In genomic region chr12:82072810-82073465, GRCm38 (mm10) we compare ENCODE assay signal across 8 mouse cellular contexts.
DNase-seq lines count a peak whose midpoint lies in the region; TF ChIP-seq lines count a peak whose summit lies in the region.

No protein-coding gene starts in this region.

- no peak for TF ChIP-seq POLR2A in brain, embryonic 14.5 days (IDR thresholded peaks at IDR 0.05; ENCODE audit: borderline replicate concordance, extremely low read depth, insufficient read depth, insufficient read length, poor library complexity, severe bottlenecking)

- H3K4me3 ChIP-seq in gastrocnemius, adult 2 months, result no peak overlapping the region

- TF ChIP-seq CTCF in gastrocnemius, adult 2 months (IDR thresholded peaks at IDR 0.05), result no peak
- TF ChIP-seq CTCF in brain, embryonic 14.5 days (IDR thresholded peaks at IDR 0.05; ENCODE audit: borderline replicate concordance, extremely low read depth, insufficient read depth, insufficient read length), result no peak

- DNase-seq in gastrocnemius, adult 2 months, result peak; percentile 16
- no peak for DNase-seq in gastrocnemius, adult 8-10 months (ENCODE audit: low spot score in 2 of 2)
- DNase-seq in brain, embryonic 14.5 days (ENCODE audit: low read depth), result peak; percentile 42
- DNase-seq in frontal cortex, postnatal 36 days (ENCODE audit: low spot score in 2 of 2), result peak; percentile 88 to 92
- peak; percentile 77 to 81 for DNase-seq in left cerebral cortex, postnatal 10 days (ENCODE audit: extremely low spot score in 1 of 2, low spot score in 2 of 2)
- no peak for DNase-seq in kidney, postnatal 25 days
- no peak for DNase-seq in gastrocnemius, adult 18-20 months (ENCODE audit: low spot score)
- no peak for DNase-seq in spleen, postnatal 14 days (ENCODE audit: low spot score in 2 of 2)

- H3K27ac ChIP-seq in gastrocnemius, adult 2 months, result no peak overlapping the region

- intact Hi-C loops in gastrocnemius, adult 2 months (cut with DNase I), result no loop called here
- intact Hi-C loops in left cerebral cortex, postnatal 10 days (cut with DNase I), result no loop called here

Comparison
In these comparisons a context has a peak if more than half of its experiments do, and no peak if none do; other contexts are left out.
1. DNase-seq: peak in gastrocnemius, adult 2 months (single experiment), brain, embryonic 14.5 days (single experiment), frontal cortex, postnatal 36 days (2 of 2) and left cerebral cortex, postnatal 10 days (2 of 2); none in gastrocnemius, adult 8-10 months (0 of 2), kidney, postnatal 25 days (0 of 2), gastrocnemius, adult 18-20 months (single experiment) and spleen, postnatal 14 days (0 of 2).